Mouse (Mus musculus) lung, embryonic 16.5 days (tissue): ENCODE measurements at regions not wholly inside any gene's neighbourhood (a gene's known extent, or its start where the extent isn't known, plus 50 kb on each side); places are given as distances from the start of the nearest gene placed in this dataset.

Source experiments
- ATAC-seq: fragments of 200-750 bp; cut with Nextera tagmentation; 2 replicates; pipeline ENCODE4 v1.8.0; 2017; ENCODE audit warnings: low read depth, mild to moderate bottlenecking, moderate library complexity
- H3K27ac ChIP-seq: fragments of 300-500 bp; sonication (generic); 2 replicates; pipeline ENCODE4 v1.5.1; 2014; ENCODE audit warnings: mild to moderate bottlenecking, control low read depth, low read length
- H3K27me3 ChIP-seq: fragments of 300-500 bp; sonication (generic); 2 replicates; pipeline ENCODE4 v1.6.1; 2014; ENCODE audit warnings: low read depth, low read length, mixed read lengths; ENCODE audit not compliant: control insufficient read depth, insufficient read depth
- H3K36me3 ChIP-seq: fragments of 300-500 bp; sonication (generic); 2 replicates; pipeline ENCODE4 v1.6.1; 2014; ENCODE audit warnings: low read length; ENCODE audit not compliant: control insufficient read depth, insufficient read depth
- H3K4me1 ChIP-seq: fragments of 300-500 bp; sonication (generic); replicated peaks from 2 replicates; pipeline ENCODE4 v1.6.1; 2014; ENCODE audit warnings: low read length, mixed read lengths; ENCODE audit not compliant: control insufficient read depth, insufficient read depth
- H3K4me2 ChIP-seq: fragments of 300-500 bp; sonication (generic); 2 replicates; pipeline ENCODE4 v1.6.1; 2014; ENCODE audit warnings: low read depth, low read length, control low read depth
- H3K4me3 ChIP-seq: fragments of 300-500 bp; sonication (generic); 2 replicates; pipeline ENCODE4 v1.5.1; 2014; ENCODE audit warnings: mild to moderate bottlenecking, low read length, control low read depth
- H3K9ac ChIP-seq: fragments of 300-500 bp; sonication (generic); 2 replicates; pipeline ENCODE4 v1.6.1; 2014; ENCODE audit warnings: low read length, control low read depth
- H3K9me3 ChIP-seq: fragments of 300-500 bp; sonication (generic); 2 replicates; pipeline ENCODE4 v1.6.1; 2016; ENCODE audit warnings: low read length; ENCODE audit not compliant: control insufficient read depth
- WGBS: fragments of 180-500 bp; shearing (Covaris S2); extraction: QIAGEN DNeasy Blood & Tissue Kit; methylation state at CpG from one replicate; pipeline ENCODE4 v1.1.7; 2014; 5-methylcytosine and 5-hydroxymethylcytosine counted together

- H3K27me3 ChIP-seq: no peaks in the 10 kb centered on the region
- no peaks in the 10 kb centered on the region for H3K36me3 ChIP-seq
- no peaks in the 10 kb centered on the region for H3K4me1 ChIP-seq
- no peak overlapping the region for H3K4me3 ChIP-seq
- H3K9me3 ChIP-seq: no peaks in the 10 kb centered on the region
- H3K4me2 ChIP-seq: no peak overlapping the region
- no peak overlapping the region for H3K27ac ChIP-seq
- H3K9ac ChIP-seq: no peak overlapping the region
- 51% methylated on average over 12 of the region's 12 CpGs for WGBS
- ATAC-seq: no peak
Observed at GRCm38 (mm10) chr10:56643376-56644135, 266.4 kb downstream of the Gja1 start.

- H3K4me3 ChIP-seq: no peak overlapping the region
- H3K4me2 ChIP-seq: no peak overlapping the region
- H3K9ac ChIP-seq: no peak overlapping the region
- 76% methylated on average over 4 of the region's 4 CpGs for WGBS
- H3K27me3 ChIP-seq: no peaks in the 10 kb centered on the region
- H3K36me3 ChIP-seq: no peaks in the 10 kb centered on the region
- H3K27ac ChIP-seq: no peak overlapping the region
- H3K4me1 ChIP-seq: no peaks in the 10 kb centered on the region
- ATAC-seq: no peak
- no peaks in the 10 kb centered on the region for H3K9me3 ChIP-seq
Observed at GRCm38 (mm10) chr10:56660501-56660900, 283.4 kb downstream of the Gja1 start.

- no peaks in the 10 kb centered on the region for H3K27me3 ChIP-seq
- H3K9ac ChIP-seq: no peak overlapping the region
- H3K36me3 ChIP-seq: no peaks in the 10 kb centered on the region
- no peak overlapping the region for H3K4me2 ChIP-seq
- no peak overlapping the region for H3K4me3 ChIP-seq
- 51% methylated on average over 3 of the region's 3 CpGs for WGBS
- no peak overlapping the region for H3K27ac ChIP-seq
- H3K9me3 ChIP-seq: no peaks in the 10 kb centered on the region
- 0 out of 2 replicates have a peak, but pooled peaks have one; percentile 41 for ATAC-seq
- no peaks in the 10 kb centered on the region for H3K4me1 ChIP-seq
Observed at GRCm38 (mm10) chr10:56673919-56674318, 296.8 kb downstream of the Gja1 start.

- H3K4me3 ChIP-seq: no peak overlapping the region
- H3K36me3 ChIP-seq: no peaks in the 10 kb centered on the region
- ATAC-seq: peak; percentile 57; the same call in 1 of the 2 replicates
- 73% methylated on average over 3 of the region's 3 CpGs for WGBS
- no peak overlapping the region for H3K9ac ChIP-seq
- H3K9me3 ChIP-seq: no peaks in the 10 kb centered on the region
- H3K4me2 ChIP-seq: no peak overlapping the region
- no peak overlapping the region for H3K27ac ChIP-seq
- H3K27me3 ChIP-seq: no peaks in the 10 kb centered on the region
- no peaks in the 10 kb centered on the region for H3K4me1 ChIP-seq
Observed at GRCm38 (mm10) chr10:56682901-56683300, 305.8 kb downstream of the Gja1 start.

- 73% methylated on average over 8 of the region's 8 CpGs for WGBS
- no peak overlapping the region for H3K9ac ChIP-seq
- H3K4me1 ChIP-seq: no peaks in the 10 kb centered on the region
- ATAC-seq: no peak
- H3K27ac ChIP-seq: no peak overlapping the region
- no peaks in the 10 kb centered on the region for H3K9me3 ChIP-seq
- H3K36me3 ChIP-seq: no peaks in the 10 kb centered on the region
- H3K27me3 ChIP-seq: no peaks in the 10 kb centered on the region
- no peak overlapping the region for H3K4me3 ChIP-seq
- H3K4me2 ChIP-seq: no peak overlapping the region
Observed at GRCm38 (mm10) chr10:56685655-56686250, 308.6 kb downstream of the Gja1 start.

- Histone ChIP-seq H3K27ac (no peak overlapping the region), H3K4me1 (no peaks in the 10 kb centered on the region), H3K4me3 (no peak overlapping the region), H3K36me3 (no peaks in the 10 kb centered on the region), H3K9ac (no peak overlapping the region), H3K9me3 (no peaks in the 10 kb centered on the region), H3K27me3 (no peaks in the 10 kb centered on the region), H3K4me2 (no peak overlapping the region)
- no peak for ATAC-seq
- 74% methylated on average over 2 of the region's 2 CpGs for WGBS
Observed at GRCm38 (mm10) chr10:56691467-56691866, 314.3 kb downstream of the Gja1 start.

- no peaks in the 10 kb centered on the region for H3K27me3 ChIP-seq
- no peak overlapping the region for H3K4me3 ChIP-seq
- no peaks in the 10 kb centered on the region for H3K36me3 ChIP-seq
- WGBS: 89% methylated on average over 3 of the region's 3 CpGs
- no peak overlapping the region for H3K27ac ChIP-seq
- no peak for ATAC-seq
- no peak overlapping the region for H3K9ac ChIP-seq
- no peaks in the 10 kb centered on the region for H3K9me3 ChIP-seq
- no peak overlapping the region for H3K4me2 ChIP-seq
- H3K4me1 ChIP-seq: no peaks in the 10 kb centered on the region
Observed at GRCm38 (mm10) chr10:56695100-56695499, 318.0 kb downstream of the Gja1 start.

- no peak overlapping the region for H3K4me2 ChIP-seq
- WGBS: 67% methylated on average over 6 of the region's 6 CpGs
- no peak overlapping the region for H3K9ac ChIP-seq
- no peaks in the 10 kb centered on the region for H3K27me3 ChIP-seq
- H3K36me3 ChIP-seq: no peaks in the 10 kb centered on the region
- no peaks in the 10 kb centered on the region for H3K9me3 ChIP-seq
- H3K27ac ChIP-seq: no peak overlapping the region
- H3K4me3 ChIP-seq: no peak overlapping the region
- no peaks in the 10 kb centered on the region for H3K4me1 ChIP-seq
- no peak for ATAC-seq
Observed at GRCm38 (mm10) chr10:56700126-56700525, 323.0 kb downstream of the Gja1 start.

GRCm38 (mm10) chr10:56708411-56708810 lies 331.3 kb downstream of the Gja1 start:
- WGBS: 70% methylated on average over 2 of the region's 2 CpGs
- no peak overlapping the region for H3K4me2 ChIP-seq

More at GRCm38 (mm10) chr10:56708411-56708810, 331.3 kb downstream of the Gja1 start:
- Histone ChIP-seq H3K4me1 (no peaks in the 10 kb centered on the region), H3K9ac (no peak overlapping the region), H3K9me3 (no peaks in the 10 kb centered on the region), H3K27ac (no peak overlapping the region), H3K36me3 (no peaks in the 10 kb centered on the region), H3K4me3 (no peak overlapping the region), H3K27me3 (no peaks in the 10 kb centered on the region)
- no peak for ATAC-seq
